Mouse (Mus musculus) kidney, adult 2 months (tissue): ENCODE measurements at regions not wholly inside any gene's neighbourhood (a gene's known extent, or its start where the extent isn't known, plus 50 kb on each side); places are given as distances from the start of the nearest gene placed in this dataset.

ENCODE experiments used
- CTCF ChIP-seq: fragments of 200-500 bp; conservative IDR thresholded peaks from 2 replicates; pipeline ENCODE4 v1.5.1; 2011; ENCODE audit warnings: low read depth, mild to moderate bottlenecking, control low read depth, low read length, moderate library complexity, mixed read lengths; ENCODE audit not compliant: insufficient read depth, insufficient read length
- POLR2A ChIP-seq: fragments of 200-500 bp; IDR thresholded peaks from one replicate; pipeline ENCODE4 v1.6.1; 2011; ENCODE audit warnings: low read depth, low read length, control low read depth

DNA sequence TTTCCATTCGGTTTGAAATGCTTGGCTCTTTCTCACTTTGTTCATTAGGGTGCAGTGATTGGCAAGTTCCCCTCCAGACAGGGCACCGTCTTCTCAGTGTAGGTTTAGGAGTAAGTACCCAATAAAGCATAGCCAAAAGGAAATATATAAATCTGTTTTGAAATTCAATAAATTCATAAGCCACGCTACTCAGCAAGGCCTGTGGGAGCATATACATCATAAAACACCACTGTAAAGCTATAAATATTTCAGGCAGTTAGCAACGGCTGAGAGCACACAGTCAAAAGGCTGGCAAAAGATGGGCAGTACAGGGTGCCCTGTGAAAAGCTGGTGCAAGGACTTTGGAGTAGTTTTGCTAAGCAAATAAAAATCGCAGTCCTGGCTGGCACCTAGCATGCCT lies 569.8 kb upstream of the Ccdc54 start:
- TF ChIP-seq CTCF, result no peak
- no peak for TF ChIP-seq POLR2A
